Mouse (Mus musculus) kidney, postnatal 25 days (tissue): ENCODE results near the gene Lrrc55.
A peak's percentile ranks its signal among the peaks of the same experiment; 100 is the strongest.

Experiments
- DNase-seq, 2 experiments: peaks; one replicate each; pipeline ENCODE4 v3.0.0; 2021; ENCODE audit warnings: mixed read lengths in 2 of 2

Lrrc55 gene

GRCm38 (mm10) chr2:85168327-85168726 lies 28.7 kb downstream of the Lrrc55 start:
- no peak for DNase-seq

- no peak for DNase-seq
Observed at GRCm38 (mm10) chr2:85167624-85168023, 29.4 kb downstream of the Lrrc55 start.

- DNase-seq: peak; percentile 53 to 70
Observed at GRCm38 (mm10) chr2:85163311-85164047, 33.5 kb downstream of the Lrrc55 start.

- DNase-seq: no peak
Observed at GRCm38 (mm10) chr2:85161638-85162093, 35.3 kb downstream of the Lrrc55 start.

GRCm38 (mm10) chr2:85160901-85161637 lies 35.9 kb downstream of the Lrrc55 start:
- no peak for DNase-seq

- DNase-seq: no peak
Observed at GRCm38 (mm10) chr2:85157382-85157781, 39.6 kb downstream of the Lrrc55 start.

GRCm38 (mm10) chr2:85156136-85156535 lies 40.9 kb downstream of the Lrrc55 start:
- no peak for DNase-seq

- peak; percentile 65 to 68 for DNase-seq
Observed at GRCm38 (mm10) chr2:85155334-85155733, 41.7 kb downstream of the Lrrc55 start.

GRCm38 (mm10) chr2:85151233-85151632 lies 45.8 kb downstream of the Lrrc55 start:
- DNase-seq: no peak

GRCm38 (mm10) chr2:85150373-85150772 lies 46.6 kb downstream of the Lrrc55 start:
- no peak for DNase-seq

GRCm38 (mm10) chr2:85147481-85147880 lies 49.5 kb downstream of the Lrrc55 start:
- no peak for DNase-seq

- no peak for DNase-seq
Observed at GRCm38 (mm10) chr2:85145346-85145745, 51.7 kb downstream of the Lrrc55 start.

- no peak for DNase-seq
Observed at GRCm38 (mm10) chr2:85144908-85145307, 52.1 kb downstream of the Lrrc55 start.

- no peak for DNase-seq
Observed at GRCm38 (mm10) chr2:85140833-85141232, 56.2 kb downstream of the Lrrc55 start.

- DNase-seq: no peak
Observed at GRCm38 (mm10) chr2:85139846-85140245, 57.2 kb downstream of the Lrrc55 start.

GRCm38 (mm10) chr2:85139393-85139792 lies 57.6 kb downstream of the Lrrc55 start:
- DNase-seq: peak in 1 of 2 experiments; percentile 54

- no peak for DNase-seq
Observed at GRCm38 (mm10) chr2:85138143-85138542, 58.9 kb downstream of the Lrrc55 start.

- DNase-seq: no peak
Observed at GRCm38 (mm10) chr2:85137601-85138140, 59.3 kb downstream of the Lrrc55 start.

- no peak for DNase-seq
Observed at GRCm38 (mm10) chr2:85136831-85137520, 60.0 kb downstream of the Lrrc55 start.

GRCm38 (mm10) chr2:85136089-85136488 lies 60.9 kb downstream of the Lrrc55 start, which contains the start of gene Aplnr:
TSS of gene Aplnr (plus strand) at chr2:85136225.
- peak; percentile 56 to 75 for DNase-seq

GRCm38 (mm10) chr2:85135099-85135498 lies 61.9 kb downstream of the Lrrc55 start:
- DNase-seq: peak in 1 of 2 experiments; percentile 41

GRCm38 (mm10) chr2:85132204-85132603 lies 64.8 kb downstream of the Lrrc55 start:
- no peak for DNase-seq

- DNase-seq: peak in 1 of 2 experiments; percentile 52
Observed at GRCm38 (mm10) chr2:85131724-85132123, 65.3 kb downstream of the Lrrc55 start.
